Mouse (Mus musculus) hindbrain, embryonic 11.5 days (tissue): Measurements from ENCODE around the gene Ergic1. TPM values are rescaled to one million over a fixed set of nuclear protein-coding genes. Genes with fewer than 3 reads are reported as not detected.

ENCODE experiments used
- ATAC-seq: fragments of 200-750 bp; cut with Nextera tagmentation; 2 replicates; pipeline ENCODE4 v1.8.0; 2017; ENCODE audit warnings: mild to moderate bottlenecking, moderate TSS enrichment, moderate library complexity; ENCODE audit not compliant: low FRiP score
- DNase-seq: peaks from one replicate; pipeline ENCODE4 v3.0.0-alpha.2; 2015; ENCODE audit warnings: low spot score
- H3K27ac ChIP-seq: fragments of 300-500 bp; sonication (generic); 2 replicates; pipeline ENCODE4 v1.5.1; 2014; ENCODE audit warnings: mild to moderate bottlenecking, low read depth, low read length
- H3K27me3 ChIP-seq: fragments of 300-500 bp; sonication (generic); 2 replicates; pipeline ENCODE4 v1.6.1; 2014; ENCODE audit warnings: mild to moderate bottlenecking, low read length, moderate library complexity, mixed read lengths; ENCODE audit not compliant: control insufficient read depth, insufficient read depth
- H3K36me3 ChIP-seq: fragments of 300-500 bp; sonication (generic); 2 replicates; pipeline ENCODE4 v1.6.1; 2014; ENCODE audit warnings: mild to moderate bottlenecking, low read length, moderate library complexity, mixed read lengths; ENCODE audit not compliant: control insufficient read depth, insufficient read depth
- H3K4me1 ChIP-seq: fragments of 300-500 bp; sonication (generic); replicated peaks from 2 replicates; pipeline ENCODE4 v1.6.1; 2014; ENCODE audit warnings: low read length, mixed read lengths; ENCODE audit not compliant: control insufficient read depth, insufficient read depth
- H3K4me2 ChIP-seq: fragments of 300-500 bp; sonication (generic); replicated peaks from 2 replicates; pipeline ENCODE4 v1.6.1; 2014; ENCODE audit warnings: mild to moderate bottlenecking, low read depth, low read length
- H3K4me3 ChIP-seq: fragments of 300-500 bp; sonication (generic); 2 replicates; pipeline ENCODE4 v1.5.1; 2014; ENCODE audit warnings: low read depth, low read length
- H3K9ac ChIP-seq: fragments of 300-500 bp; sonication (generic); 2 replicates; pipeline ENCODE4 v1.6.1; 2014; ENCODE audit warnings: low read depth, low read length
- H3K9me3 ChIP-seq: fragments of 300-500 bp; sonication (generic); 2 replicates; pipeline ENCODE4 v1.6.1; 2016; ENCODE audit warnings: low read length; ENCODE audit not compliant: control insufficient read depth
- WGBS: fragments of 180-500 bp; shearing (Covaris S2); extraction: QIAGEN DNeasy Blood & Tissue Kit; methylation state at CpG from one replicate; pipeline ENCODE4 v1.1.7; 2014; 5-methylcytosine and 5-hydroxymethylcytosine counted together
- polyA plus RNA-seq: library from polyadenylated mRNA; unstranded; fragments of >200 nt; fragmentation: Nextera tagmentation; extraction: Ambion mirVana; gene quantifications from 2 replicates; pipeline ENCODE4 v1.2.1, GENCODE M21; 2014

The Ergic1 gene
- polyA plus RNA-seq, 1 experiment from 2014 or later: 119 TPM

DNA sequence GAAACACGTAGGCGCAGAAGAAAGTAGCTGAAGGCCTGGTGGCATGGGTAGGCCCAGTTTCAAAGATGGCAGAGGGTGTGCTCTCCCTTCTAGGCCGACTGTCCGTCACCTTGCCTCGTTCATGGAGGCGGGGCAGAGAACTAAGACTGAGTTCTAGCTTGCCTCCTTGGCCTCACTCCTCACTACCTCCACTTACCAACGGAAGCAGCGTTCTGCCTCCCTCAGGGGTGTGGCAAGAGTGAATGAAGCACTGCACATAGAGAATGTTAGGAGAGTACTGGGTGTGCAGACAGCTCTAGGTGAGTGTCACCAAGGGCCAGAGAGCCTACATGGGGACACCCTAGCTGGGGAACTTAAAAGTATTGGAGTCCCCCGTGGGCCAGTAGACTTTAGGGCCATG is 21.8 kb downstream of the Ergic1 start:
- Histone ChIP-seq H3K27me3 (no peaks in the 10 kb centered on the region), H3K9me3 (no peaks in the 10 kb centered on the region), H3K4me1 (no peaks in the 10 kb centered on the region; the same call in 1 of the 2 replicates), H3K36me3 (no peaks in the 10 kb centered on the region; the same call in 1 of the 2 replicates), H3K4me3 (no peak overlapping the region), H3K9ac (no peak overlapping the region), H3K27ac (no peak overlapping the region), H3K4me2 (no peak overlapping the region)
- ATAC-seq: no peak
- 92% methylated on average over 9 of the region's 9 CpGs for WGBS
- DNase-seq: no peak

DNA sequence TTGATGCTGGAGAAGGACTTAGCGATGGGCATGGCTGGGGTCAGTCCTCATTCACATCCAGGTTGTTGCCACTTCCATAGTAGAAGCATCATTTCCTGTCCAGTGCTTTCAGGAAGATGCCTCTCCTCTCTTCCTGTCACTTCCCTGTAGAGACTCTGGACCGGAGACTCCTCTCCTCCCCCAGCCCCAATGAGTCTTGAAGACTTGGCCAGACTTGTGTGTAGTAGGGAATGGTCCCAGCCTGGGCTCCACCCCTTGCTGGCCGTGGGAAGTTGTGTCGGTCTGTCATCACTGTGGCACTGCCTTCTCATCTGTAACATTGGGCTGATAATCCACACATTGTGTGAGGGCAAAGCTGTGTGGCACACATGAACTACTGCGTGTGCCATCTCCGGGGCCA is 22.3 kb downstream of the Ergic1 start:
- Histone ChIP-seq H3K4me2 (no peak overlapping the region), H3K36me3 (no peaks in the 10 kb centered on the region), H3K27ac (no peak overlapping the region), H3K4me3 (no peak overlapping the region), H3K9ac (no peak overlapping the region), H3K27me3 (no peaks in the 10 kb centered on the region), H3K9me3 (no peaks in the 10 kb centered on the region), H3K4me1 (no peaks in the 10 kb centered on the region; the same call in 1 of the 2 replicates)
- no peak for DNase-seq
- no peak for ATAC-seq
- WGBS: 91% methylated on average over 6 of the region's 6 CpGs

DNA sequence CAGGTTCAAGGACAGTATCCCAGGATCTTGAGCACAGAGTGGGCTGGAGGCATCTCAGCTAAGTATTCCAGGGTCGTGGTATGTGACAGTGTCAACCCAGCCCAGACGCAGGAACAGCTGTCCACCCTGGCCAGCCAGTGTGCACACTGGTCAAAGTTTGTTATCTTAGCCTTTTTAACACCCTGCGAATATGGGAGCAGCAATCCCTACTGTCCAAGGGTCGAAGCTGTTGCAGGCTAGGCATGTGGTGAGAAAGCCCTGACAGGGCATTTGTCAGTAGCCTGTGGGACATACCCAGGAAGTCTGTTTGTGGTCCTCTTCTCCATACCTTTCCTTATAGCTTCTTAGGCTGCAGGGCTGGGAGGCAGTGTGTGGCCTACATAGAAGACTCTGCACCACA is 22.8 kb downstream of the Ergic1 start:
- H3K4me3 ChIP-seq: no peak overlapping the region
- H3K4me2 ChIP-seq: no peak overlapping the region
- H3K9me3 ChIP-seq: no peaks in the 10 kb centered on the region
- WGBS: 75% methylated on average over 4 of the region's 4 CpGs
- DNase-seq (no peak), ATAC-seq (no peak)
- H3K9ac ChIP-seq: no peak overlapping the region
- no peaks in the 10 kb centered on the region; the same call in 1 of the 2 replicates for H3K4me1 ChIP-seq
- no peaks in the 10 kb centered on the region for H3K27me3 ChIP-seq
- no peaks in the 10 kb centered on the region for H3K36me3 ChIP-seq
- H3K27ac ChIP-seq: no peak overlapping the region

DNA sequence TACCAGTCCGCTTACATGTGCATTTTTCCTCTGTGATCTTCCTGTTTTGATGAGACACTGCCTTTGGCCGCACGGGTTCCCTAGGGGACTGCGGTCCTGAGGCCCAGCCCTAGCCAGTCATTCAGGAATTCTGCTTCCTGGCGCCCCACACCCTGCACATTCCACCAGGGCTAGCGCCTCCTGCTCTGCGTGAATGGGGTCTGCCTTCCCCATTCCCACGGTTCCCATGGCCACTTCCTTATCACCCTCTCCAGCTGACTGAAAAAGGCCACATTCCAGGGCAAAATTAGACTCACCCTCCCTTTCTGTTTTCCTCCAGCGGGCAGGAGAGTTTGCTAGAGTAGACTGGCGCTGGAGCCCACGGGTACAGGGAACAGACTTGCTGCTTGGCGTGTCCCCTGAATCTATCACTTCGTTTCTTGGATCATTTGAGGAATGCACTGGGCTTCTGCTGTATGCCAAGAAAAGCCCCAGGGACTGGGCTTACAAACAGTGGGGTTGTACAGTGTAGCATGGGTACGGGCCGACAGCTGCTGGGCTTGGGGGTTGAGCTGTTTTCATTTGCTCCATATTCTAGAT is 23.4 kb downstream of the Ergic1 start:
- H3K4me1 ChIP-seq: no peaks in the 10 kb centered on the region; the same call in 1 of the 2 replicates

DNA sequence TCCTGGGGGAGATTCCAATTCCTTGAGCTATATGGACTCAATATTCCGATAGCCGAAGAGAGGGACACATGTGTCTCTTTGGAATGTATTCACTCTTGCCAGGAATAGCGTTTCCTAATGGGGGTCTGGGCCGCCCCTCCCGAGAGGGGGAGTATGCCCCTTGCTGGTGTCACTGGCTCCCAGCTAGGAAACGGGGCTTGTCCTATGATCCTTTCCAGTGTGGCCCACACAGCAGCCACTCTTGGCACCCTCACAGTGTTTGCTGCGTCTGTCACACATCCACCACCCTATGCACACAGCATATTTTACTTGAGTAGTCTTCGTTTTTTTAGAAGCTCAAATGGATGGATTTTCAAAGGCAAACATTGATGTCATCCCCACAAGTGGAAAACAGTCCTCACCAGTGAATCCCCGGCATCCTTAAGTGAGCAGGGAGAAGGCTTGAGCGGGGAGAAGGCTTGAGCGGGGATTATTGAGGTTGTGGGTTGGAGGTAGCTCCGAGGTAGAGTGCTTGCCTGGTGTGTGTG is 26.7 kb downstream of the Ergic1 start:
- Histone ChIP-seq H3K27me3 (no peaks in the 10 kb centered on the region), H3K4me1 (no peaks in the 10 kb centered on the region; the same call in 1 of the 2 replicates), H3K27ac (no peak overlapping the region), H3K4me2 (no peak overlapping the region), H3K9me3 (no peaks in the 10 kb centered on the region), H3K9ac (no peak overlapping the region), H3K4me3 (no peak overlapping the region), H3K36me3 (peaks cover 2% of the 10 kb centered on the region; the same call in 1 of the 2 replicates)
- ATAC-seq (no peak), DNase-seq (no peak)
- 91% methylated on average over 12 of the region's 12 CpGs for WGBS

More for the DNA sequence above, 23.4 kb downstream of the Ergic1 start:
- H3K4me2 ChIP-seq: no peak overlapping the region
- no peaks in the 10 kb centered on the region for H3K27me3 ChIP-seq
- peak overlapping the region; percentile 51 for H3K27ac ChIP-seq
- ATAC-seq (no peak), DNase-seq (peak; percentile 36)
- no peaks in the 10 kb centered on the region for H3K9me3 ChIP-seq
- no peaks in the 10 kb centered on the region for H3K36me3 ChIP-seq
- 62% methylated on average over 15 of the region's 15 CpGs for WGBS
- H3K4me3 ChIP-seq: no peak overlapping the region
- H3K9ac ChIP-seq: no peak overlapping the region

DNA sequence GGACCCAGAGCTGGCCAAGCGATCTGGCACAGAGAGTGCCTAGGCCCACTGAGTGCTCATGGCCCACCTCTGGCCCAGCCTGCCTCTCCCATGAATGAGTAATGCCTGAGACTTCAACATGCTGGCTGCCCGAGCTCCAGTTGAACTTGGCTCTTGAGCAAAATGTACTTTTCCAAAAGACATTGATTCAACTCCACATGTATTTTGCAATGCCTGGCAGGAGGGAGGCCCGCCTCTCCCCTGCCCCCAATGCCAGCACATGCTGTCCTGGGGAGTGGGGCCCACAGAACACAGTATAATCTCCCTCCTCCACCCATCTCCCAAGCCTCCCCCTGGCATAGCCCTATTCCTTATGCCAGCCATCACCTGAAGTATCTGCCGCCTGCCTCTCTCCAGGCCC is 31.2 kb downstream of the Ergic1 start:
- Histone ChIP-seq H3K4me2 (no peak overlapping the region), H3K9me3 (no peaks in the 10 kb centered on the region), H3K4me1 (no peaks in the 10 kb centered on the region), H3K27me3 (no peaks in the 10 kb centered on the region), H3K27ac (no peak overlapping the region), H3K36me3 (peaks cover 2% of the 10 kb centered on the region; the same call in 1 of the 2 replicates), H3K9ac (no peak overlapping the region), H3K4me3 (no peak overlapping the region)
- 86% methylated on average over 4 of the region's 4 CpGs for WGBS
- DNase-seq: no peak
- ATAC-seq: no peak

DNA sequence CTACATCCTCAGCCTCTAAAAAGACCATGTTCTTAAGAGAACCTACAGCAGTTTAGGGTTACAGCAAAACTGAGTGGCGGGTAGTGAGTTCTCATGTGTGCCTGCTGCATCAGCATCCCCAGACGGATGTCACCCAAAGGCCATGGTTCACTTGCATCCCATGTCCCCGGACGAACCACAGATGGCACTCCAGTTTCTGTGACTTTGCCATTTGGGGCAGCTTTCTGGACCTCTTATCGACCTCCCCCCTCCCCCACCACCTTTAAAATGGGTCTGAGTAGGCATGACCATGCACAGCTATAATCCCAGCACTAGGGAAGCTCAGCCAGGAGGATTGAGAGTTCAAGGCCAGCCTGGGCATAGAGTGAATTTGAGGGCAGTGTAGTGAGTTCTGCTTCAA is 31.9 kb downstream of the Ergic1 start:
- ATAC-seq (no peak), DNase-seq (no peak)
- Histone ChIP-seq H3K27me3 (no peaks in the 10 kb centered on the region), H3K4me2 (no peak overlapping the region), H3K4me1 (no peaks in the 10 kb centered on the region), H3K27ac (no peak overlapping the region), H3K4me3 (no peak overlapping the region), H3K9ac (no peak overlapping the region), H3K9me3 (no peaks in the 10 kb centered on the region), H3K36me3 (peaks cover 2% of the 10 kb centered on the region; the same call in 1 of the 2 replicates)
- WGBS: 92% methylated on average over 5 of the region's 5 CpGs

DNA sequence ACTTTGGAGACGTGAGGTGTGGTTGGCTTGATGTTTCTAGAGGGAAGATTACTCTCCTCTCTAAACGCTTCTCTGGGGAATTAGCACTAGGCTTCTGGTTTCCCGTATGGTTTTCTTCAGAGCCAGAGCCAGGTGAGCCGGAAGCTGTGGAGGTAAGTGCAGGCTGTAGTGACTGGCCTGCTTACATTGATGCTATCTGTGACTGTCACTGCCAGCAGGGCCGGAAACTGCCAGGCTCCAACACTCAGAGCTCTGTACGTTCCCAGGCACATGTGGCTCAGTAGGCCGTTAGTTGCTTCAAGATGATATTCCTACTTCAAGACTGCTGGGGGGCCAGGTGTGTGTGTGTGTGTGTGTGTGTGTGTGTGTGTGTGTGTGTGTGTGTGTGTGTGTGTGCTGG is 32.9 kb downstream of the Ergic1 start:
- Histone ChIP-seq H3K4me2 (no peak overlapping the region), H3K27me3 (no peaks in the 10 kb centered on the region), H3K36me3 (peaks cover 2% of the 10 kb centered on the region; the same call in 1 of the 2 replicates), H3K9me3 (no peaks in the 10 kb centered on the region), H3K27ac (no peak overlapping the region), H3K4me1 (no peaks in the 10 kb centered on the region), H3K4me3 (no peak overlapping the region), H3K9ac (no peak overlapping the region)
- ATAC-seq: no peak
- 95% methylated on average over 7 of the region's 7 CpGs for WGBS
- DNase-seq: no peak

DNA sequence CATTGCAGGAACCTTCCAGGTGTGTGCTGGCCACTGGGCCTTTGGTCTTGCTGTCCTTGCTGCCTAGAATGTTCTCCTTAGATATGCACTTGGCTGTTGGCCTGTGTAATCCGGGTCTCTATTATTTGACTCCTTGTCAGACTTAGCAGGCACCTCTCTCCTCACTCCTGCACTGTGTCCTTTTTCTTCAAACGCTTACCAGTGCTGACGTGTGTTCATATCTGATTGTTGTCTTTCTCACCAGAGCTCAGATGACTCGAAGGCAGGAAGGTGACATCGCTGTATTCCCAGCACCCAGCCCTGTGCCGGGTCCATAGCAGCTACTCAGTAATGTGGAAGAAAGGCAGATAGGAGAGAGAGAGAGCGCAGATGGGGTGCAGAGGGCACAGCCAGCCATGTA is 33.7 kb downstream of the Ergic1 start:
- H3K4me3 ChIP-seq: no peak overlapping the region
- no peak overlapping the region for H3K9ac ChIP-seq
- no peaks in the 10 kb centered on the region for H3K27me3 ChIP-seq
- H3K36me3 ChIP-seq: peaks cover 2% of the 10 kb centered on the region; the same call in 1 of the 2 replicates
- no peak for DNase-seq
- no peak overlapping the region for H3K27ac ChIP-seq
- 92% methylated on average over 7 of the region's 7 CpGs for WGBS
- H3K9me3 ChIP-seq: no peaks in the 10 kb centered on the region
- no peak for ATAC-seq
- H3K4me2 ChIP-seq: no peak overlapping the region
- H3K4me1 ChIP-seq: no peaks in the 10 kb centered on the region
